Mouse (Mus musculus) erythroblast, embryonic 14.5 days (primary cell): ENCODE measurements around the gene Col2a1.

Experiments used
- GATA1 ChIP-seq: IDR thresholded peaks from 2 replicates; pipeline ENCODE4 v1.6.1; 2012; ENCODE audit warnings: low read length, inconsistent platforms, mixed read lengths
- TAL1 ChIP-seq: IDR thresholded peaks from 3 replicates; pipeline ENCODE4 v1.6.1; 2012; ENCODE audit warnings: low read length, inconsistent platforms, mixed read lengths

DNA sequence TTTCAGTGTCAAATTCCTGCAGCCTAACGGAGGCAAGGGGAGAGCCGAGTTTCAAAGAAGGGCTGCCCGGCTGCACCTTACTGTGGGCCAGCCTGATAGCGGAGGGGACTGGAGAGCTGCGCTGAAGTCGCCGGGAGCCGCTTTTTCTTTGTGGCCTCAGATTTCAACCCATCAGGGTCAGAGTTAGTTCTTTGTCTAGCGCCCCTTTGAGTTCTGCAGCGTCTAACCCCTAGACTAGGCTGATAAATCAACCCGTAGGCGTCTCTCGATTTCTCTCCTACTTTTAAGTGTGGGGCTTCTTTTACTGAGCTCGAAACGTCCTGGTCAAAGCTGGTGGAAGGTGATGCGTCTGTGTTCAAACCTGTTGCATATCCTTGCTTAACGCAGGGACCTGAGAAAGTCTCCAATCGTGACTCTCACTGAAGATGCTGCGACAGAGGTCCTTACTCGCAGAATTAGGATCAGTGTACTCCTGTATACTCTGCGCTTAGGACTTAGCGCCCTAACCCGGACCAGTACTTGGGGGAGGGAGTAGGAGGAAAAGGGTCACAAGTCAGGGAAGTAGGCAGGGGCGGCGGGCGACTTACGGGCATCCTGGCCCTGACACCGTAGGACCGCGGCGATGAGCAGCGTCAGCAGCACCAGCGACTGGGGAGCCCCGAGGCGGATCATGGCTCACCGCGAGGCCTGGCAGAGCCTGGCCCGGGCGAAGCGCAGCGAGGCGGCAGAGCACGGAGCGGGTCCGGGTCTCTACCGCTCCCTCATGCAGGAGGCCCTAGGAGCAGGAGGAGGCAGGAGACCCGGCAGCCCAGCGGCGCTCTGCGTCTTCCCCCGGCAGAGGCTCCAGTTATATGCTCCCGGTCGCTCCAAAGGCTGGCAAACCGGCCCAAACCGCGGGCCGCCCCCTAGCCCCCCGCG, at the start of gene Col2a1:
- TF ChIP-seq TAL1: no peak
- no peak for TF ChIP-seq GATA1
